Mouse (Mus musculus) mature B cell (primary cell): ENCODE measurements around the gene Riok1.

Source experiments
- in situ Hi-C: fragments of 300-500 bp; cut with MboI; formaldehyde crosslinking; loops from 2 replicates; pipeline ENCODE4 v1.14.3; 2019

Riok1 gene

DNA sequence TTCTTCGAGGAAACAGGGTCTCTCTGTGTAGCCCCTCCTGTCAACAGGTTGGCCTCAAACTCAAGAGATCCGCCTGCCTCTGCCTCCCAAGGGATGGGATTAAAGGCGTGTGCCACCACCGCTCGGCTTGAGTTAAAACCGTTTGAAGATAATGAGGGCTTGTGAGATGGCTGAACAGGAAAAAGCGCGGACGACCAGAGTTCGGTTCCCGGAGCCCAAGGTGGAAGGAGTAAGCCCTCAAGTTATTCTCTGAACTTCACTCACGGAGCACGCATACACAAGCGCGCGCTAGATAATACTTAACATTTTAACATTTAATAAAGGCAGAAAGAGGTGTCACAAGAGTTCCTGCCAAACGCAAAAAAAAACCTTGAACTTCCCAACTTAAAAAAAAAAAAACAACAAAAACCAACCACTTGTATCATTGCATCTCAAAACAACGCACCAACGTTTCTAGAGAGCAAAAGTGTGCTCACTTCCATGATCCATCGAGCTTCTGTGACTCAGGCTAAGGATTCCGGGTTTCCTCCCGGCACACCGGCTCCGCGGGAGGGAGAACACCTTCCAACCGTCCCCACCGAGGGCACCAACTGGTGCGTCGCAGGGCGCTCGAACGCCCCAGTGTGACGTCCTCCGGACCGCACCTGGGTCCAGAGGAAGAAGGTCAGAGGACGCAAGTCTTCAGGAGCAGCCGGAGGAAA is at the start of gene Riok1:
Gene Riok1, plus strand, starts transcription at position 653 of the 701 bp plus-strand sequence.
- in situ Hi-C loops, result no loop called here

DNA sequence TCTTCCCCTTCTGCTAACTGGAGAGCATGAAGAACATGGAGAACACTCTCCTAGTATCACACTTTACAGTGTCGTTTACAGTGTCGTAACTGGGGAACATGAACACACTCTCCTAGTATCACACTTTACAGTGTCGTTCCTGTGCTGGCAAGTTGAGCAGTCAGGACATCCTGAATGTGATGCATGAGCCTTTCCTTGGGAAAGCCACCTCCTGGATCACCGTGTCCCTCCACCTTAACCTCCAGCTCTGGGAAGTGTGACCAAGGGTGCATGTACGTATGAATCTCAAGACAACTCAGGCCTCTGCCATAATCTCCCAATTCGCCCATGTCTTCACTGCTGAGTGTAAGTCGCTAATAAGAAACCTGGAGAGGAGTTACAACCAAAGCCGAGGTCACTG is 47.1 kb upstream of the Riok1 start:
- in situ Hi-C loops, result no loop called here

DNA sequence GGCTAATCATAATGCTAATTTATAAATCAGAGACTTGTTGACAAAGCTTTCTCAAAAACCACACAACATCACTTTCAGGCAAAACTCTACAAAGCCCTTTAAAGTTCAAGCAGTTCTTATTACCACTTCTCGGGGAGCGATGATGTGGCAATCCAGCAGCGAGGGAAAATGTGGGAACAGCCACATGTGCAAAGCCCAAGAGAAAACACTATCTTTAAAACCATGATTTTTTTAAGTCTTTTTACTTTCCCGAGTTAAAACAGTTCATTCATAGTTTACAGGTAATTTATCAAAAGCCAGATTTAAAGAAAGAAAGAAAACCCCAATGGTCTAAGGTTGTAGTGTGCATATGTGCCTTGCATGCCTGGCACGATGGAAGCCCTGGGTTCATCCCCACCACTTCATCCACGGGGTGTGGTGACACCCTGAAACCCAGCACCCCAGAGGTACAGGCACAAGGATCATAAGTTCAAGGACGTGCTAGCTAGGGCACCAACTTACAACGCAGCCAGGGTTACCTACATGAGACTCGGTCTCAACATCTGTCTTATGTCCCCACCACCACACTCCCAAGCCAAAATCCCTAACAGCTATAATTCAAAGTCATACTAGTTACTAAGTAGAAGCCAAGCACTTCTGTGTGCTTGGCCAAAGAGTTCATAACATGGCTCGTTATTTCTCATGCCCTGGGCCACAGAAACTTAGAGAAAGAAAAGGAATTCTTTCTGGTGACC is 44.0 kb upstream of the Riok1 start:
- in situ Hi-C loops, result no loop called here

DNA sequence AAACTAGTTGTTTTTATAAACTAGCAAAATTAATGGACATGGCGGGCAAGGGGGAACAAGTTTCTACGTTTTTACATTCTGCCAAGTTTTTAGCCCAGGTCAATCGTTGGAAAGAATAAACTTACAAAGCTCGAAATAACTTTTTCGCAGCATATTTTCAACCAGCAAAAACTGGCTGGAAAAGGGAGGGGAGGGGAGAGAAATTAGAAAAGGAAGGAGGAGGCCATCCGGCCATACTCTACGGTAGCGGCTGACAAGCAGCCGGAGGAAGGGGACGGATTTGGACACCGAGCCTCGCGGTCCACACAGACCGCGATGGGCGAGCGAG is 43.5 kb upstream of the Riok1 start:
- in situ Hi-C loops, result no loop called here

DNA sequence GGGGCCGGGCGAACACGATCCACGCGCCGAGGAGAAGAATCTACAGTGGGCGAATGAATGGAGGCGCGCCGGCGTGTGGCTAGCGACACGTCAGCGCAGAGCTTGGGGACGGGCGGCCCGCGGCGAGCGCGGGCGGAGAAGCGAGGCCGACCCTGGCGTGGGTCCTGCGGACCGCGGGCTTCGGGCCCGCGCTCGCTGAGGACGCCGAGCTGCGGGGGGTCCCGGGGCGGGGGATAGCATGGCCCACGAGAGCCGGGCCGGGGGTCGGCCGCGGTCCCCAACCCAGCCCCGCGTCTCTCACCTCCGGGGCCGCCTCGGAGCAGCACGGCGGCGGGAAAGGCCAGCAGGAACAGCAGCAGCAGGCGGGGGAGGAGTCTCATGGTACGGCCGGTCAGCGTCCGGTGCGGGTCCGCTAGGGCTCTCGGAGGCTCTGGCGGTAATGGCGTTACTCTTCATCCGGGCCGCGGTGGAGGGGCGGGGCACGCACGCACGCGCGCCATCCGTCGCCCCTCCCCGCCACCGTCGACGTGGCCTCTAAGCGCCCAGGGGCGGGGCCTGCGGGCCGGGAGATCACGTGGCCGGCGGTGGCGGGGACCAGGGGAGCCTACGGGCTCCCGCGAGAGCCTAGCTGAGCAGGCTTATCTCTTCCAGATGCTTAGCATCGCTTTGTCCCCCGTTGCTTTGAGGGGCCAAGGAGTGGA is 42.9 kb upstream of the Riok1 start, which contains the start of gene Ssr1:
Gene Ssr1, minus strand, starts transcription at position 514 of the 701 bp plus-strand sequence.
- in situ Hi-C loops, result no loop called here

DNA sequence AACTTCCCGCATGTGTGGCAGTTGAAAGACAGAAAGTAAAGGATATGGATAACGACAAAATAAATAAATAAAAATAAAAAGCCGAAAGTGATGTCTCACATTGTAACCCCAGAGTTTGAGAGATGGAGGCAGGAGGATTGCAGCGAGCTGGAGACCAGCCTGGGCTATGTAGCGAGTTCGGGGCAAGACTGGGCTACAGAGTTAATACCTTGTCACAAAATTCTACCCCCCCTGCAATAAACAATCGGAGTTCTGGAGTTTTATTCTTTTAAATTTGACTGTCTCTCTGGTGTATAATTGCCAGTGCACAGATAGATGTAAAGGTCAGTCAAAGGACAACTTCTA is 42.4 kb upstream of the Riok1 start:
- in situ Hi-C loops, result no loop called here

DNA sequence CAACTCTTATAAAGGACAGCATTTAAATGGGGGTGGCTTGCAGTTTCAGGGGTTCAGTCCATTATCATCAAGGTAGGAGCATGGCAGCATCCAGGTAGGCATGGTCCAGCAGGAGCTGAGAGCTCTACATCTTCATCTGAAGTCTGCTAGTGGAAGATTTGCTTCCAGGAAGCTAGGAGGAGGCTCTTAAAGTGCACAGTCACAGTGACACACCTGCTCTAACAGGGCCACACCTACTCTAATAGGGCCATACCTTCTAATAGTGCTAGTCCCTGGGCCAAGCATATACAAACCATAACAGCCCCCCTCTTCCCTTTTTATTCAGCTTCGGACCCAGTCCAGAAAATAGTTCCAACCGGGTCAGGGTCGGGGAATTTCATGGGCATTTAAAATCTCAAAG is 37.1 kb upstream of the Riok1 start:
- in situ Hi-C loops, result no loop called here

DNA sequence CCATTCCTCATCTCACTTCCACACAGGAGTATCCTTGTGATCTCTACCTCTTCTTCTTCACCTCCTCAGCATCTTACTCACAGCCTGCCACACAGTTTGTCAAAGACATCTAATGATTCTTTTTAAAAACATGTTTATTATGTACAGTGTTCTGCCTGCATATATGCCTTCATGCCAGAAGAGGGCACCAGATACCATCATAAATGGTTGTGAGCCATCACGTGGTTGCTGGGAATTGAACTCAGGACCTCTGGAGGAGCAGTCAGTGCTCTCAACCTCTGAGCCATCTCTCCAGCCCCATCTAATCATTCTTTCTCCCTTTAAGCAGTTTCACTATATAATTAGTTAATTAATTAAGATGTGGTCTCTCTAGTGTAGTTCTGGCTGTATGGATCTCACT is 34.3 kb upstream of the Riok1 start:
- in situ Hi-C loops, result no loop called here

DNA sequence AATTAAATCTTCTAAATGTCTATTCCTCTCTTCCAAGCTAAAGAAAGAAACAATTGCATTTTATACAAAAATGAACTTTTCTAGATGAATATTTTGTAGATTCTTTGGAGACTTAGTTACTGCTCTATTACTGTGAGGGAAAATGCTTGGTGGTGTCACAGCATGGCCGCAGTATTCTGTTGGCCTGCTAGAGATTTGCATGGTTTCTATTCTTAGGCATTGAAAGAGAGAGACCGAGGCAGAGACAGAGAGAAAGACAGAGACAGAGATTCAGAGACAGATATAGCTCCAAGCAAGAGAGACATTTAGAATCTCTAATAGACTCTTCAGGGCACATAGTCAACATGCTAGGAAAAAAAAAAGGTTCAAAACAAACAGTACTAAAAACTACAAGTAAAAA is 28.8 kb upstream of the Riok1 start:
- in situ Hi-C loops, result no loop called here

DNA sequence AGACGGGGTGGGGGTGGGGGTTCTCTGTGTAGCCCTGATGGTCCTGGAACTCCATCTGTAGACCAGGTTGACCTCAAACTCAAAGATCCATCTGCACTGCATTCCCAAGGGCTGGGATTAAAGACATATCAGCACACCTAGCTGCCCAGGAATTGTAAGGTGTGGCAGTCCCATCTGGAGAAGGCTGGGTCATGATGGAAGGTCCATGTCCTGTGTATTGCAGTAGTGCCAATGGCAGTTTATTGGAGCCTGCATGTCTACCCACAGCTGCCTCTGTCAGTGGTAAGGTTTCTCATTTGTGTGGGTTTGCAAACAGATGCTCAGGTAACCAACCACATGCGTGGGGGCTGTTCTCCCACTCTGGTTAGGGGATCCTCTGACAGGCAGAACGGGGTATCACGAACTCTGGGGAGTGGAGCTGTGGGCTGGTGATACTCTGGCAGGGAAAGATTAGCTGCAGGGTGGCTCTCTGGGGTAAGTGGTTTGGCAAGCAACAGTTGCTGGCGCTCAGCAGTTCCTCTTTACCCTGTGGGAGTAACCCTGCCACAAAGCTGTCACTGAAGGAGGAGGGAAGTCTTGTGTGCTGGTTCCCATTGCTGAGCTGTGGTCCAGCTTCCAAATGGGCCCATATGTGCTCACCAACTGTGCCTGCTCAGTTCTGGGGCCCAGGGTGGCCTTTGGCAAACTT is 26.9 kb upstream of the Riok1 start:
- in situ Hi-C loops, result no loop called here

DNA sequence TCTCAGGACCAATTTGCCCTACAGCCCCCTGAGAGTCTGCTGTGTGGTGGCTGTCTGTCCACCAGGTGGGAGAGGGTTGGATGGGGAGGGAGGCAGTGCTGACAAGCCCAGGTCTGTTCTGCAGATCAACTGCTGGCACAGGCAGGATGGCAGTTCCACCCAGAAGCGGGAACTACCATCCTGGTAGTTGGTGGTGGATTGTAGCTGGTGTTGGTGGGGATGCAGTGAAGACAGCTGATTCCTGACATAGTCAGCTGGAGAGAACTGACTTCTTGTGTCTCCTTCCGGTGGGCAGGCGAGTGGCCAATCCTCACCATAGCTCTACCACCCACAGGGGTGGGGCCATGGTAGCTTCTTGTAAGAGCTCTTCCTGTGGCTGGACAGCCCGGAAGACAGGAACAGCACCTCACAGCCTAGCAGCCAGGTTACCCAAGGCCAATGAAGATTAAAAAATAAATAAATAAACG is 26.3 kb upstream of the Riok1 start:
- in situ Hi-C loops, result no loop called here

DNA sequence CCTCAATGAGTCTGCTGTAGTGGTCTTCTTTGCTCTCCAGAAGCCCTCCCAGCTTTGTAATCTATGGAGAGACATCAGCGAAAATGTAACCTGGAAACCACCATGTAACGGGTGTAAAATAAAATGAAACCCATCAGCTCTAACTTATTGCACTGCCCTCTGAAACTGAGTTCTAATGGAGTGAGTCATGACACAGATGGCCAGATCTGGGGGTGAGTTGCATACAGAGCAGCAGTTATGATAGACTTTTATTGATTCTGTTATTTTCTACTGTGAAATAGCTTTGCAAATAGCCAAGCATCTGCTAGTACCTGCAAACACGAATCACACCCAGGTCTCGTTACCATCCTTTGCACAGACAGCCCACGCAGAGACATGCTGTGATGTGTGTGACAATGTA is 24.4 kb upstream of the Riok1 start:
- in situ Hi-C loops, result no loop called here

DNA sequence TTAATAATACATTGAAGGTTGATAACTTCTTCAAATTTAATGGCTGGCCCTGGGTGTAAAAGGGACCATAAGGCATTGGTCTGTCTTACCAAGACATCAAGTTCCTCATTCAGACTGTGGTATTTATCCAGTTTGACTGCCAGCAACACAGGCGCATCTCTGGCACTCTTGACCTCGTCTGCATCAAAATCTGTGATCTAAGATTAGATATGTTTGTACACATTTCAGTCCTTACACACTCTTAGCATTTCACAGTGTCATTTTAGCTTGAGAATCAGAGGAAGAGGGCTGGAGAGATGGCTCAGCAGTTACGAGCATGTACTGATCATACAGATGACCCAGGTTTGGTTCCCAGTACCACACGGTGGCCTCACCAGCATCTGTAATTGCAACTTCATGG is 21.2 kb upstream of the Riok1 start:
- in situ Hi-C loops, result no loop called here

DNA sequence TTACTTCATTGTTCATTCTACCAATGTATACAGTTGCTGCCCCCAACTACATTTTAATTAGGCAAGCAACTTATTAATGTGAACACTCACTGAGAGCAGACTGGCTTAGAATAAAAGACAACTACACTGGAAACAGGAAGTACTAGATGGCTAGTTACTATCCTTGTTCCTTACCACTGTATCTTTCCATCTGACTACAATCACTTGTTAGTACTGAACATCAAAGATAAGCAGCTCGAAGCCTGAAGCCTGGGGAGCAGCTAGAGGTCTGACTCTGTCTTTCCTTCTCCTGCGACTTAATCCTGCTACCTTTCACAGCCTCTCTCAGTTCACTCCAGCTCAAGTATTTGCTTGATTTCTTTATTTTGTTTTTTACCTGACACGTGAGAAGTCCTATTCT is 18.0 kb upstream of the Riok1 start:
- in situ Hi-C loops, result no loop called here

DNA sequence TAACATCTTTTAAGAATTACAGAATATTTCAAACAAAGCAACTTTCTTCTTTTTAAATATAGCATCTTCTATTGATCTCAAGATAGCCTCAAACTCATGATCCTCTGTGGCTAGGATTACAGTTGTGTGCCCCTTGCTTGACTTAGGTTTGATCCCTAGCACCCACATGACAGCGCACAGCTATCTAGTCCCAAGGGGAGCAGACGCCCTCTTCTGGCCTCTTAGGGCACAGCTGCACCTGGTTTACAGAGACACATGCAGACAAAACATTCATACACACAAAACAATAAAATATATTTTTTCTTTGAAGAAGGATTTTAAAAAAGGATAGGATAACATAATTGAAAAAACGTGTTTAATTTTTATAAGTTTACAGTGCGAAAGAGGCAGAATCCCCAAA is 10.9 kb upstream of the Riok1 start:
- in situ Hi-C loops, result no loop called here

DNA sequence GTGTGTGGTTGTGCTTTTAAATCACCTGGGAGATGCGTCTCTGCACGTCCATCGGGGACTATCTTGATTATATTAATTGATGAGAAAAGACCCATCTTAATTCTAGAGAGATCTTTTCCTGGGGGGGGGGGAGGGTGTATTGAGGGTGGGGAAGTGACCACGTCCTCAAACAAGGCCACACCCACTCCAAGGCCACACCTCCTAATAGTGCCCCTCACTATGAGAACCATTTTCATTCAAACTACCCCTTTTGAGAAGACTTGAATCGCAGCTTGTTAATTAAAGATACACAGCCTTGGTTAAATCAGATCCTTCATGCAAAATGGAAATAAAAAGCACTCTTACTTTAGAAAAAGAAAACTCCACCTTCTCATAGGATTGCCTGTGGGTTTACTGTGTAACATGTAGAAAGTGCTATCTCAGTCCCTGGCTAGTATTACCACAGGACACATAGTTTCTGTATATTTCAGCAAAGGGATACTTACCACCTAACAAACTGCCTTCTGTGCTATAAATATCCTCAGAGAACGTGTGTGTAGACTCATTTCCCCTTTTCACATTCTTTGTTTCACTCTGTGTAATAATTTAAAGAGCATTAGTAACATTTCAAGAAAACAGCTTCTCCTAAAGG is 9.1 kb upstream of the Riok1 start:
- in situ Hi-C loops, result no loop called here

DNA sequence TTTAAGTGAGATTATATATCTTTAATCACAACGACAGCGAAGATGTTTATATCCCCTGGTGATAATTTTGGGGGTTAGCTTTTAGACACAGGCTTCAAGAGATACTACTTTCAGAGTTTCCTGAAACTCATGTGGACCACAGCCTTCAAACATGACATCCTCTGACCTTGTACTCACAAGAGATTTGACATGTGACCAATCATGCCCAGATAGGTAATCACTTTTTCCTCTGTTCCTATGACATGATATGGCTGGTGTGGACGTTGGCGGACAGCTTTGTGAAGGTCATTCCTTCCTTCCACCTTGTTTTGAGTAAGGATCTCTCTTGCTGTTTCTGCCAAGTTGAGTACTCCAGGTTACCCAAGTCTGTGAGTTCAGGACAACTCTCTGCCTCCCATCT is 8.4 kb upstream of the Riok1 start:
- in situ Hi-C loops, result no loop called here

DNA sequence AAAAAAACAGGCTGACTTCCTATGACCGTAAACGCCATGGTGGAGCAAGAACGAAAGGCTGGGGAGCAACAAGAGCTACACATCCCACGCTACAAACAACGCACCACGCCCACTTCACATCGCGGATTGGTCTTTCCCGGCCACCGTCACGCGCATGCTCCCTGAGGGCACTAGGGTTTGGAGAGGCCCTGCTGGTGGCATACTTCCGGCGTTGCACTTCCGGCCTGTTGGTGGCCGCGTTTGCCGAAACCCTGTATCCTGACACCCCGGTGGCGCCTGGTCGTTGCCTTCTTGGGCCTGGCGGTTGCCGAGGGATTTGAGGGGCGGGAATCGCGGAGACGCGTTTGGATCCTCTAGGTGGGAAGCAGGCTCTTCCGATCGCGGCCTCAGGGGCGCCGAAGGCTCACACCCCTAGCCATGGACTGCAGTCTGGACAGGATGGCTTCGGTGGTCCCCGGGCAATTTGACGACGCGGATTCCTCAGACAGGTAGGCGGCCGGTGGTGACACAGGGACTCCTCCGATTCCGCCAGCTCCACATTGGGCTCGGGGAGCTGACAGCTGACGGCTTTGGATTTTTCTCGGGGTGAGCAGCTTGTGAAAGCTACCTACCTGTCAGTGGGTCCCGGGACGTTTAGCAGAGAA is 371 bp downstream of the Riok1 start, which contains the start of gene Cage1:
Gene Cage1, minus strand, starts transcription at position 26 of the 644 bp plus-strand sequence.
- in situ Hi-C loops, result no loop called here

DNA sequence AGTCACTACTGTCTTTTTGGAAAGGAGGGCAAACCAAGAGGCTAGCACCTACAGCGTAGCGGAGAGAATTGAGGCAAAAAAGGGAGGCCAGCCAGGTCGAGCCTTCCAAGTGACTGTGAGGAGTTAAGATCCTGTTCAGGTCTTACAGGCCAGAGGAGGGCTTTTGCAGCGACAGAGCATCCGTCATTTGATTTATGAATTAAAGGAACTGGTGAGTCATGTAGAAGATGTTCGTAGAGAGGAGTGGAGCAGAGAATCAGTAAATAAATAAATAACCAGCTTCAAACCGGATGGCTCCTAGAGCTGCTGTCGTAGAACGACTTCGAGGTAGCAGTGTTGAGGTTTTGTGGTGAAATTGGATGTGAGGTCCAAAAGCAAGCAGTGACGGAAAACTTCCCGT is 1.0 kb downstream of the Riok1 start:
- in situ Hi-C loops, result no loop called here

DNA sequence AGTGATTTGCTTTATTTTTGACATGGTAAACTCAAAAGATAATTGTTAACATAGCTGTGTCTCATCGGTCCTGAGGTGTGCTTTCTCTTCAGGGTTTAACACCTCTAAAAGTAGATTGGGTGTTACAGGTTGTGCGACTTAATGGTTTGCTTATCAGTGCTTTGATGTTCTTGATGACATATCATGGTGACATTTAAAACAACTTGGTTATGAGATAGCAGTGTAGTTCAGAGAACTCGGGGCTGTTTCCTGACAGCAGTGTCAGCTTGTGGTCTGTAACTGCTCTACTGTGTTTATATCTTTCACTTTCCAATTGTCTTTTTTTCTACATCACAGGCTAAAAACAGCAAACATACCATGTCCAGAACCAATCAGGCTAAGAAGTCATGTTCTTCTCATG is 13.1 kb downstream of the Riok1 start:
- in situ Hi-C loops, result no loop called here

DNA sequence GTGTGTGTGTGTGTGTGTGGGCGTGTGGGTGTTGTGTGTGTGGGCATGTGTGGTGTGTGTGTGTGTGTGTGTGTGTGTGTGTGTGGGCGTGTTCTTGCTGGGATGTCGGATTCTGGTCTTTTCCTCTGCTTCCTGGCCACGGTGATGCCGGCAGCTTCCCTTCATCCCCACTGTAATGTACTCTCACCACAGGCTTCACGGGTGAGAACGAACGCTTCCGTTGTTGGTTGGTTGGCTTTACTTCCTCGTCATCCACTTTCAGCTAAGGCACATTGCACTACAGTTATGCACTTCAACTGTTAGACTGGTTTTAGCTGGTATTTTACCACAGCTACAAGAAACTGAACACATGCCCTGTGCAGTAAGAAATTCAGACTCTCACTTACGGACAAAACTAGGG is 25.9 kb downstream of the Riok1 start:
- in situ Hi-C loops, result no loop called here
